Mouse (Mus musculus) embryonic facial prominence, embryonic 14.5 days (tissue): ENCODE measurements around the gene Afap1. TPM values are rescaled to one million over a fixed set of nuclear protein-coding genes. Genes with fewer than 3 reads are reported as not detected.

Source experiments
- ATAC-seq: fragments of 200-750 bp; cut with Nextera tagmentation; 2 replicates; pipeline ENCODE4 v1.8.0; 2017; ENCODE audit warnings: low read depth, moderate number of reproducible peaks, moderate TSS enrichment
- DNase-seq: peaks from one replicate; pipeline ENCODE4 v3.0.0-alpha.2; 2015; ENCODE audit warnings: low spot score
- H3K27ac ChIP-seq: fragments of 300-500 bp; sonication (generic); replicated peaks from 2 replicates; pipeline ENCODE4 v1.5.1; 2014; ENCODE audit warnings: low read depth, mild to moderate bottlenecking, low read length, moderate library complexity
- H3K27me3 ChIP-seq: fragments of 300-500 bp; sonication (generic); replicated peaks from 2 replicates; pipeline ENCODE4 v1.6.1; 2014; ENCODE audit warnings: low read length; ENCODE audit not compliant: control insufficient read depth, insufficient read depth
- H3K36me3 ChIP-seq: fragments of 300-500 bp; sonication (generic); 2 replicates; pipeline ENCODE4 v1.6.1; 2014; ENCODE audit warnings: low read length, mixed read lengths; ENCODE audit not compliant: control insufficient read depth, insufficient read depth
- H3K4me1 ChIP-seq: fragments of 300-500 bp; sonication (generic); 2 replicates; pipeline ENCODE4 v1.6.1; 2014; ENCODE audit warnings: antibody characterized with exemption, low read length; ENCODE audit not compliant: control insufficient read depth, insufficient read depth
- H3K4me2 ChIP-seq: fragments of 300-500 bp; sonication (generic); 2 replicates; pipeline ENCODE4 v1.6.1; 2014; ENCODE audit warnings: low read depth, mild to moderate bottlenecking, low read length, moderate library complexity, mixed read lengths
- H3K4me3 ChIP-seq: fragments of 300-500 bp; sonication (generic); 2 replicates; pipeline ENCODE4 v1.5.1; 2014; ENCODE audit warnings: low read depth, mild to moderate bottlenecking, low read length
- H3K9ac ChIP-seq: fragments of 300-500 bp; sonication (generic); 2 replicates; pipeline ENCODE4 v1.6.1; 2014; ENCODE audit warnings: low read depth, mild to moderate bottlenecking, low read length, moderate library complexity, mixed read lengths
- H3K9me3 ChIP-seq: fragments of 300-500 bp; sonication (generic); 2 replicates; pipeline ENCODE4 v1.6.1; 2016; ENCODE audit warnings: low read length; ENCODE audit not compliant: control insufficient read depth
- whole genome bisulfite sequencing: fragments of 180-500 bp; shearing (Covaris S2); extraction: QIAGEN DNeasy Blood & Tissue Kit; methylation state at CpG from one replicate; pipeline ENCODE4 v1.1.7; 2014; 5-methylcytosine and 5-hydroxymethylcytosine counted together
- polyA plus RNA-seq: library from polyadenylated mRNA; unstranded; fragments of >200 nt; fragmentation: Nextera tagmentation; extraction: Ambion mirVana; gene quantifications from 2 replicates; pipeline ENCODE4 v1.2.1, GENCODE M21; 2014

The Afap1 gene
- polyA plus RNA-seq, 1 experiment from 2014 or later, result 28.0 TPM

DNA sequence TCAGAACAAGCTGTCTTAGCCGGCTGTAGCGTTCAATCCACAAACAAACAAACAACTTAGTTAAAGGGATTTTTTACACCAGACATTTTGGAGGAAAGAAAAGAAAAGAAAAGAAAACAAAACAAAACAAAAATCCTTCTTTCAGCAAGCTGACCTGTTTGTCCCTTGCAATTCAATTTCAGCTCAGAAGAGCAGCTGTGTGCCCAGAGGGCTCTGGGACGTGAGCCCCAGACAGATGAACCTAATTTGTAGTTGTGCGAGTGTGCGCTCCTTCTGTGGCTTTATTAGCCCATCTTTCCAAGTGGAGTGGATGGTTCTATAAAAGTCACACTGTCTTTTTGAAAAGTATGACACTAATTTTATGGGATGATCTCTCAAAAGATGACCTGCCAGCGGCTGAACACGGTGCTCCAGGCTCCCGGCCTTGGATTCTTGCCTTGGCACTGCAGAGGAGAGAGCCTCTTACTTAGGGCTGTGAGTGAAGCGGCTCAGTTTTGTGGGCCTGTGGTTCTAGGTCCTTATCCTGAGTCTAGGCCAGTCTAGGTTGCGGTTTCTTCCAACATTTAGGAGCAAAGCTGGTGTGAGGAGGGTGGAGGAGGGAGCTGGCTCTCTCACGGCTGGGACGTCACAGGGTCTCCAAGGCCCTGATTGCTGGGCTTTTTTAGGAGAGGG lies 22.6 kb downstream of the Afap1 start:
- Histone ChIP-seq H3K4me1 (peaks cover 40% of the 10 kb centered on the region), H3K36me3 (peaks cover 12% of the 10 kb centered on the region), H3K9me3 (no peaks in the 10 kb centered on the region), H3K27me3 (no peaks in the 10 kb centered on the region), H3K4me2 (no peak overlapping the region), H3K9ac (no peak overlapping the region), H3K4me3 (no peak overlapping the region), H3K27ac (peak overlapping the region; percentile 24; the same call in 1 of the 2 replicates)
- ATAC-seq (no peak), DNase-seq (no peak)
- WGBS, result 52% methylated on average over 12 of the region's 12 CpGs

DNA sequence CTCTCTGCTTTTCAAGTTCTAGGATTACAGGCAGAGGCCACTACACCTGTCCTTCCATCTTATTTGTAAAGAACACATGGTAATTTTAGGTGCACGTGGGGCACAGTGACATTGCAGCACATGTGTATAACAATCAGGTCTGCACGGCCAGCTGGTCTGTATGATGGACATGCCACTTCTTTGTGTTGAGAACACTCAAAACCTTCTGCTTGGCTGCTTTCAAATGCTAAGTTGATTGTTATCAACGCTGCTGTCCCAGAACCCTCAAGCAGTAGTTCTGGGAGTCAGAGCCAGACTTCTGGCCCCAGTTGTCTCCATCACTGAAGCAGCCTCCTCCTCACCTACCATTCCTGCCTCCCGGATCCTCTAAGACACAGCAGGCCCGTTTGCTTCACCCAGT lies 23.5 kb downstream of the Afap1 start:
- Histone ChIP-seq H3K4me1 (peaks cover 49% of the 10 kb centered on the region), H3K9ac (no peak overlapping the region), H3K4me3 (no peak overlapping the region), H3K27ac (no peak overlapping the region), H3K36me3 (peaks cover 12% of the 10 kb centered on the region), H3K9me3 (no peaks in the 10 kb centered on the region), H3K27me3 (no peaks in the 10 kb centered on the region), H3K4me2 (no peak overlapping the region)
- no peak for DNase-seq
- ATAC-seq, result no peak
- 69% methylated on average over 5 of the region's 5 CpGs for WGBS

DNA sequence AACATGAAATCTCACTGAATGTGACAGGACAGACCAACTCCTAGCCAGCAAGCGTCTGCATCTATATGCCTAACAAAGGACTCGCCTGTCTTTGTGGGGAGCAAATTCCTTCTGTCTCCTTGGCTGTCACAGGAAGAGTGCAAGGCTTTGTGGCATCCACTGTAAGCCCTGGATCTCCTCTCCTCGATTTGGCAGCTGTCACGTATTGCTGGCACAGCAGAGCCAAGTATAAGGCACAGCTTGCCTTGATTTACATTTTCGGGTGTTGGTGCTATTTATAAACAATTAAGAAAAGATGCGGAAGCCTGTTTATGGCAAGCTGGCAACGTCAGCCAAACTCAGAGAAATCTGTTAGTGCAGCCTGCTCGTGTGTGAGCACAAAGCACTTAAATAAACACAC lies 25.3 kb downstream of the Afap1 start:
- Histone ChIP-seq H3K4me1 (peaks cover 61% of the 10 kb centered on the region), H3K9me3 (no peaks in the 10 kb centered on the region), H3K4me2 (no peak overlapping the region), H3K27me3 (no peaks in the 10 kb centered on the region), H3K4me3 (no peak overlapping the region), H3K36me3 (no peaks in the 10 kb centered on the region), H3K27ac (peak overlapping the region; percentile 69), H3K9ac (peak overlapping the region; percentile 12; the same call in 1 of the 2 replicates)
- ATAC-seq, result no peak
- WGBS, result 17% methylated on average over 8 of the region's 8 CpGs
- DNase-seq, result peak; percentile 86

DNA sequence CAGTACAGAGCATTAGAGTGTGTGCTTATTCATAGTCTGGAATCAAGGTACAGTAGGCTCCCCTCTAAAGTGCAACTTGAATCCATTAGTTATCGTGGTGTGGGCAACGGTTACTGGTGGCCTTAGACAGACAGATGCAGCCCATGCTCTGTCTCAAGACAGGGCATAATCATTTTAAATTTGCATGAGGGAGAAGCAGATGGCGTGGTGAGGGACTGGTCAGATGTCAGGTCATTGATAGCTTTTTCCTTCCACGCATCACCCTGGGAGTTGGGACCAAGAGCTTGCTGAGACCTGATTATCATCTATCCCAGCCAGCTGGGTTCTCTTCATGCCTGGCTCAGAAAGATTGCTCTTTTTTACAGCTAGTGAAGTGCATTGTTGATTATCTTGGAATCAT lies 27.0 kb downstream of the Afap1 start:
- 58% methylated on average over 4 of the region's 4 CpGs for WGBS
- no peak for DNase-seq

DNA sequence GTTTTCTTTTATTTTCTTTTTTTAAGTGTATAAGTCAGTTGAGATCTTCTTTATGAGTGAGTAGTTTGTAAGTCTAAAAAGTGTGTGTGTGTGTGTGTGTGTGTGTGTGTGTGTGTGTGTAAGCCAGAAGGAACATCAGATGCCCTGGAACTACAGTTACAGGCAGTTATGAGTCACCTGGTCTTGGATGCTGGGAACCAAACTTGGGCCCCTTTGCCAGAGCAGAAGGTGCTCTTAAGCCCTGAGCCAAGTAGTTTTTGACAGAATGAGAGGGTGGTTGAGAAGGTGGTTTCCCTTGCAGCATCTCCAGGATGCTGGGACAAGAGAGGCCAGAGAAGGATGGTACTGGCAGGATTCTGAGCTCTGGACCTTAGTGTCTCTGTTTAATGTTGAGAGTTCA lies 27.4 kb downstream of the Afap1 start:
- no peak overlapping the region for H3K4me2 ChIP-seq
- H3K4me1 ChIP-seq, result peaks cover 71% of the 10 kb centered on the region
- DNase-seq, result no peak
- peak overlapping the region; percentile 82 for H3K27ac ChIP-seq
- no peak overlapping the region for H3K4me3 ChIP-seq
- no peak overlapping the region for H3K9ac ChIP-seq
- H3K9me3 ChIP-seq, result no peaks in the 10 kb centered on the region
- H3K27me3 ChIP-seq, result no peaks in the 10 kb centered on the region
- no peak for ATAC-seq
- H3K36me3 ChIP-seq, result peaks cover 3% of the 10 kb centered on the region; the same call in 1 of the 2 replicates

More for the DNA sequence above, 27.0 kb downstream of the Afap1 start:
- Histone ChIP-seq H3K9ac (no peak overlapping the region), H3K4me2 (no peak overlapping the region), H3K9me3 (no peaks in the 10 kb centered on the region), H3K4me1 (peaks cover 71% of the 10 kb centered on the region), H3K36me3 (peaks cover 3% of the 10 kb centered on the region; the same call in 1 of the 2 replicates), H3K27ac (no peak overlapping the region), H3K27me3 (no peaks in the 10 kb centered on the region), H3K4me3 (no peak overlapping the region)
- ATAC-seq, result no peak

DNA sequence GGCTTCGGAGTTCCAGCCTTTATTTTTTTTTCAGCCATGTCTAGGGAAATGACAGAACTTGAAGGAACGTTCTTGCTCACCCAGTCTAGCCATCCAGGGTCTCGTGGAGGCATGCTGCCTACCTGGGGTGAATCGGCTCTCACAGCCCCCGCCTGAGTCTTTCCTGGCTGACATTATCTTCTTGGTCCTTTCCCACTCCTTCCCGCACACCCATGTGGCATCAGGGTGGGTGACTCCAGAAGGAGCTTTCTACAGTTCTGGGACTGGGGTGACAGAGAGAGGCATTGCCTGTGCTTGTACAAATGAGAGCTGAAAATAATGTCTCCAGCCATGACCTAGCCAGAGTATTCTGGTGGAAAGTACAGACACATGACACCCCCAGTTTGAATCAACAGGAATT lies 28.0 kb downstream of the Afap1 start:
- Histone ChIP-seq H3K9me3 (no peaks in the 10 kb centered on the region), H3K4me3 (no peak overlapping the region), H3K4me2 (peak overlapping the region; percentile 35), H3K4me1 (peaks cover 72% of the 10 kb centered on the region), H3K36me3 (peaks cover 3% of the 10 kb centered on the region; the same call in 1 of the 2 replicates), H3K27ac (peak overlapping the region; percentile 82), H3K9ac (peak overlapping the region; percentile 35; the same call in 1 of the 2 replicates), H3K27me3 (no peaks in the 10 kb centered on the region)
- no peak for DNase-seq
- 55% methylated on average over 6 of the region's 6 CpGs for WGBS
- ATAC-seq, result 0 out of 2 replicates have a peak, but pooled peaks have one; percentile 1

DNA sequence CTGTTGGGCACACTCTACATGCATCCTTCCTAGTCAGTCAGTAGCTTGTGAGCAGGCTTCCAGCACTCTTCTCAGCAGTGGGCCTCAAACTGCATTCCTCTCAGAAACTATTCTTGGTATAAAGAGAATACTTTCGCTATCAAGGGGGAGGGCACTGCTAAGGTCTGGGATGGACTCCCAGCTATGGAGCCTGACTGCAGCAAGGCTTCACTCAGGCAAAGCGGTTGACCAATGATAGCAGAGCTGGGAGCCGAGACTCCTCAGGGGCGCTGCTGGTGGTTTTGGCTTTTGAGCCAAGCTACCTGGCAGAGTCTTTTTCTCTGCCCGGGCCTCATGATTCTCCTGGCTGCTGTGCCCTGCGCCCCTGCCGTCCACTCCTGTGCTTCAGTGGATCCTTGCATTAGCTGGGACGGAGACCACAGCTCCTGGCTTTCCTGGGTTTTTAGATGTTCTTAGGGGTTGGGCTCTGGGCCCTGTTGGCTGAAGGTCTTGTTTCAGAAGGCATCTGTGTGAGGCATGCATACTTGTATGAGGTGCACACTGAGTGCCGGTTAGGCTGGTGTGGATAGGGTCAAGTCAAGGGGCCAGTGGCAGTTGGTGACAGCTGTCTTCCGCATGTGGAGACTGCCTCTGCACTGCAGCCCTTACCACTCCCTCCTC lies 28.6 kb downstream of the Afap1 start:
- Histone ChIP-seq H3K9me3 (no peaks in the 10 kb centered on the region), H3K4me1 (peaks cover 72% of the 10 kb centered on the region), H3K27me3 (no peaks in the 10 kb centered on the region), H3K9ac (0 out of 2 replicates have a peak overlapping the region, but pooled peaks have one; percentile 35), H3K27ac (peak overlapping the region; percentile 82), H3K36me3 (peaks cover 3% of the 10 kb centered on the region; the same call in 1 of the 2 replicates), H3K4me3 (no peak overlapping the region), H3K4me2 (peak overlapping the region; percentile 35)
- ATAC-seq (peak; percentile 86), DNase-seq (peak; percentile 89)
- 25% methylated on average over 10 of the region's 10 CpGs for WGBS

DNA sequence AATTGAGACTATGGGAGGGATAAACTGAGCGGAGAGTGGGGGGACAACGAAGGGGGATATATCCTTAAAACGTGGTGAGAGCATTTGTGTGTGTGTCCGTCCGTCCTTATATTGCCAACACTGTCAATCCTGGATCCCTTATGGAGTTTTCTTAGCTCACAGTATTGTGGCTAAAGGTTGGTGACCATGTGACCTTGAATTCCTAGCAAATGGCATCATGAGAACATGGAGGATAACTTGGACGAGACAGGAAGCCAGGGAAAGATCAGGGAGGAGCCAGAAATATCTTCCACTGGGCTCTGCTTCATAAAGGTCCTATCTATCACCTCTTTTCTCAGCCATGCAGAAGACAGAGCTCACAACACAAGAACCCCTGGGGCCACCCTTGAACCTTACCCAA lies 30.3 kb downstream of the Afap1 start:
- Histone ChIP-seq H3K27me3 (no peaks in the 10 kb centered on the region), H3K36me3 (peaks cover 3% of the 10 kb centered on the region; the same call in 1 of the 2 replicates), H3K9me3 (no peaks in the 10 kb centered on the region), H3K4me2 (no peak overlapping the region), H3K9ac (no peak overlapping the region), H3K27ac (no peak overlapping the region), H3K4me3 (no peak overlapping the region), H3K4me1 (peaks cover 61% of the 10 kb centered on the region)
- DNase-seq (no peak), ATAC-seq (no peak)
- 82% methylated on average over 6 of the region's 6 CpGs for WGBS
